Mouse (Mus musculus) kidney, postnatal 36 days (tissue): Measurements from ENCODE around the gene Cyp19a1.

Source experiments
- DNase-seq, 2 experiments: peaks; one replicate each; pipeline ENCODE4 v3.0.0; 2021 to 2022; ENCODE audit warnings: mixed read lengths in 2 of 2

Cyp19a1 gene

GRCm38 (mm10) chr9:54169489-54169888 lies 98.4 kb downstream of the Cyp19a1 start:
- DNase-seq: peak; percentile 3 to 21

DNA sequence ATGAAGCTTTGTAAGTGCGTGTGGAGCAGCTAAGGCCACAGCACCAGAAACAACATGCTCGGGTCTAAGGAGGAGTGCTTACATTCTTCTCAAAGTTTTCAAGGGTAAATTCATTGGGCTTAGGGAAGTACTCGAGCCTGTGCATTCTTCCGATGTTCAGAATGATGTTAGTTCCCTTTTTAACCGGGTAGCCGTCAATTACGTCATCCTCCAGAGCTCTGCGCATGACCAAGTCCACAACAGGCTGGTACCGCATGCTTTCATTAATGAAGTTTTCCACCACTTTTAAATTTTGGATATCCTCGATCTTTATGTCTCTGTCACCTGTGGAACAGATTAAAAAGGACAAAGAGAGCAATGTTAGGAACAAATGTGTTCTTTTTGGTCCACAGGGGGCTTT lies 99.5 kb downstream of the Cyp19a1 start:
- no peak for DNase-seq

GRCm38 (mm10) chr9:54163117-54163516 lies 104.8 kb downstream of the Cyp19a1 start:
- DNase-seq: peak; percentile 31 to 78

GRCm38 (mm10) chr9:54153679-54154078 lies 114.2 kb downstream of the Cyp19a1 start:
- no peak for DNase-seq

DNA sequence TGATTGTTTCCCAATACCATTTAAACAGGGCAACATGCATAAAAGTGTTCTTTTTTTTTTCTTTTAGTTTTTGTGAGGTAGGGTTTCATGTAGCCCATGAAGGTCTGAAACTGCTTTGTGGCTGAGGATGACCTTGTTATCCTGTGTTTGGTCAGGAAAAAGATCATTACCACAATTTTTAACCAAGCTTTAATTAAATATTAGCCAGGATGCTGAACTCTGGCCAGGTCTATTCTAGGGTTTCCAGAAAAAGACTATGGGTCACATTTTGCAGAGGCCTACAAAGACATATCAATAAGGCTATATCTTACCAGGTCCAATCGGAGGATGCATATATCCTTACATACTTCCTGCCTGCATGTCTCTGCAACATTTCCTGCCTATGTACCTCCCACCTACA lies 128.7 kb downstream of the Cyp19a1 start:
- peak; percentile 31 to 56 for DNase-seq
